ENCODE assay signal across 11 mouse cellular contexts in the genomic region with DNA sequence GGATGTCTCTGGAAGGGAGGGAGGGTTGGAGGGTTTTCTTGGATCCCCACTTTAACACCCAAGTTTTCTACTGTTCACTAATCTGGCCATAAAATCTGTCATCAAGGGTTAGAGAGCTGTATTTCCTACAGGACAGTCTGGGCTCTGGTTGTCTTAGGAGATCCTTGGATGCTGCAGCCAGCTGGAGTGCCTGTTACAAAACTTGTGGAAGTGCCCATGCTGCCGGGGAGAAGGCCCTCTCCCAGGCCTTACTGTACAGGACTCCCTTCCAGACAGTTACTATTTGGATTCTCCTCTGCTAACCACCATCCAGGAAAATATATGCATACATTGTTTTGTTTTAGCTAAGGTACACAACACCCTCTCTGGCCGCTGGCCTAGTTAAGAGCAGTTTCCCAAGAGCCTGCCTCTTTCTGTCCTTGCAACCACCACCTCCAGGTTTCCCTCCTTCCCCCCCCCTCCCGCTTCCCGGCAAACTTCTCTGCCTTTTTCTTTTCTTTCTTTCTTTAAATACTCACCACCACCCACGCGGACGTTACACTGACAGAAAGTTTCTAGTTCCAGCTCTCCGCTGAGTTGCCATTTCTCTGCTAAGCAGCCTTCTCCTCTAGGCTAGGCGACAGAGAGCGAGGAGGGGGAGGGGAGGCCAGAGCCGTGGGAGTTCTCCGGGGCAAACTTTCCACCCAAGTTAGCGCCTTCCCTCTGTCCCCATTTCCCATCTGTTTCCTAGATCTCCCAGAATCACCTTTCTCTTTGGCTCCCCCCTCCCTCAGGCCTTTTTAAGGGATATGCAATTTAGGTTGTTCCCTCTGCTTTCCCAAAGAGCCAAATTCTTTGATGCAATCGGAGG. TPM values are rescaled to one million over a fixed set of nuclear protein-coding genes. Genes with fewer than 3 reads are reported as not detected.
DNase-seq lines count a peak whose midpoint lies in the region; ATAC-seq lines count a peak whose summit lies in the region.
"Had no signal": no experiment of that assay in that cellular context is flagged by ENCODE, and none has a peak within 500 bp of the region (broad histone marks: within the 10 kb centered on the region; RNA-seq: fewer than 3 reads in every experiment).

No protein-coding gene starts in this region.

- peaks cover 27% of the 10 kb centered on the region for H3K4me1 ChIP-seq in lung, embryonic 16.5 days (replicated peaks; ENCODE audit: control insufficient read depth, insufficient read depth, low read length)
- H3K4me1 ChIP-seq in embryonic facial prominence, embryonic 14.5 days (ENCODE audit: control insufficient read depth, insufficient read depth, low read length): no peaks in the 10 kb centered on the region
- peaks cover 71% of the 10 kb centered on the region for H3K4me1 ChIP-seq in kidney, embryonic 15.5 days
- H3K4me1 ChIP-seq in stomach, embryonic 15.5 days: peaks cover 41% of the 10 kb centered on the region

- H3K9ac ChIP-seq in lung, embryonic 16.5 days (ENCODE audit: low read length): peak overlapping the region; percentile 45
- H3K9ac ChIP-seq in embryonic facial prominence, embryonic 14.5 days (ENCODE audit: low read depth, low read length): no peak overlapping the region; the same call in 1 of the 2 replicates
- H3K9ac ChIP-seq in kidney, embryonic 15.5 days: peak overlapping the region; percentile 94
- no peak overlapping the region for H3K9ac ChIP-seq in stomach, embryonic 15.5 days

- H3K9me3 ChIP-seq in lung, embryonic 16.5 days (ENCODE audit: control insufficient read depth, low read length): no peaks in the 10 kb centered on the region
- H3K9me3 ChIP-seq in embryonic facial prominence, embryonic 14.5 days (ENCODE audit: control insufficient read depth, low read length): no peaks in the 10 kb centered on the region
- H3K9me3 ChIP-seq in kidney, embryonic 15.5 days (replicated peaks): no peaks in the 10 kb centered on the region
- no peaks in the 10 kb centered on the region for H3K9me3 ChIP-seq in stomach, embryonic 15.5 days

- H3K27me3 ChIP-seq in lung, embryonic 16.5 days (ENCODE audit: control insufficient read depth, insufficient read depth, low read depth, low read length): peaks cover 21% of the 10 kb centered on the region
- H3K27me3 ChIP-seq in embryonic facial prominence, embryonic 14.5 days (replicated peaks; ENCODE audit: control insufficient read depth, insufficient read depth, low read length): peaks cover 96% of the 10 kb centered on the region
- H3K27me3 ChIP-seq in kidney, embryonic 15.5 days: no peaks in the 10 kb centered on the region
- peaks cover 23% of the 10 kb centered on the region for H3K27me3 ChIP-seq in stomach, embryonic 15.5 days (replicated peaks)

- H3K36me3 ChIP-seq in lung, embryonic 16.5 days (ENCODE audit: control insufficient read depth, insufficient read depth, low read length): no peaks in the 10 kb centered on the region
- no peaks in the 10 kb centered on the region for H3K36me3 ChIP-seq in embryonic facial prominence, embryonic 14.5 days (ENCODE audit: control insufficient read depth, insufficient read depth, low read length)
- H3K36me3 ChIP-seq in kidney, embryonic 15.5 days: peaks cover 16% of the 10 kb centered on the region
- H3K36me3 ChIP-seq in stomach, embryonic 15.5 days: no peaks in the 10 kb centered on the region

- H3K4me2 ChIP-seq in lung, embryonic 16.5 days (ENCODE audit: low read depth, low read length): peak overlapping the region; percentile 47
- peak overlapping the region; percentile 3; the same call in 1 of the 2 replicates for H3K4me2 ChIP-seq in embryonic facial prominence, embryonic 14.5 days (ENCODE audit: low read depth, low read length)
- H3K4me2 ChIP-seq in kidney, embryonic 15.5 days: peak overlapping the region; percentile 49
- H3K4me2 ChIP-seq in stomach, embryonic 15.5 days: peak overlapping the region; percentile 22

- H3K27ac ChIP-seq in lung, embryonic 16.5 days (ENCODE audit: low read length): peak overlapping the region; percentile 87
- H3K27ac ChIP-seq in embryonic facial prominence, embryonic 14.5 days (replicated peaks; ENCODE audit: low read depth, low read length): no peak overlapping the region
- peak overlapping the region; percentile 99 for H3K27ac ChIP-seq in kidney, embryonic 15.5 days
- H3K27ac ChIP-seq in stomach, embryonic 15.5 days: peak overlapping the region; percentile 98

- 21% methylated on average over 14 of the region's 14 CpGs for WGBS in lung, embryonic 16.5 days
- 11% methylated on average over 14 of the region's 14 CpGs for WGBS in embryonic facial prominence, embryonic 14.5 days
- 3% methylated on average over 14 of the region's 14 CpGs for WGBS in kidney, embryonic 15.5 days
- 16% methylated on average over 14 of the region's 14 CpGs for WGBS in stomach, embryonic 15.5 days

- intact Hi-C loops in left cerebral cortex, postnatal 25 days (cut with DNase I): loop anchor here (5.0 kb wide), 3 partner anchors 82 to 342 kb away; a partner anchor contains a TSS

- H3K4me3 ChIP-seq in lung, embryonic 16.5 days (ENCODE audit: low read length): peak overlapping the region; percentile 23
- H3K4me3 ChIP-seq in embryonic facial prominence, embryonic 14.5 days (ENCODE audit: low read depth, low read length): no peak overlapping the region
- peak overlapping the region; percentile 25 for H3K4me3 ChIP-seq in kidney, embryonic 15.5 days (replicated peaks)
- peak overlapping the region; percentile 12; the same call in 1 of the 2 replicates for H3K4me3 ChIP-seq in stomach, embryonic 15.5 days (replicated peaks)

- DNase-seq in lung, postnatal 25 days (ENCODE audit: low spot score): no peak
- DNase-seq in embryonic facial prominence, embryonic 14.5 days (ENCODE audit: low spot score): no peak
- DNase-seq in left cerebral cortex, postnatal 25 days (ENCODE audit: low spot score in 2 of 2): no peak
- DNase-seq in layer of hippocampus, postnatal 10 days (ENCODE audit: low spot score in 2 of 2): no peak
- DNase-seq: cerebellum, adult 8-10 months; layer of hippocampus, postnatal 36 days had no signal

- peak; percentile 29; the same call in 1 of the 2 replicates for ATAC-seq in lung, embryonic 16.5 days (ENCODE audit: low read depth)
- ATAC-seq in embryonic facial prominence, embryonic 14.5 days (ENCODE audit: low read depth): no peak
- ATAC-seq in kidney, embryonic 15.5 days (replicated peaks; ENCODE audit: low FRiP score): no peak; the same call in 1 of the 2 replicates
- ATAC-seq in stomach, embryonic 15.5 days (ENCODE audit: insufficient read depth, low FRiP score, low read depth): no peak
- no peak for ATAC-seq in erythroblast, adult 5-6 weeks (replicated peaks; ENCODE audit: low FRiP score, poor library complexity, severe bottlenecking)
- ATAC-seq: midbrain, embryonic 16.5 days had no signal

RNA-seq across cellular contexts. Expression of a gene that starts 0.6 kb away (rescaled TPM):
- polyA plus RNA-seq in lung, embryonic 16.5 days (2015; fragmentation: Nextera tagmentation; extraction: Ambion mirVana): 20.1 and 24.0 TPM in 2 replicates
- 7.5 and 8.9 TPM in 2 replicates for polyA plus RNA-seq in embryonic facial prominence, embryonic 14.5 days (2014; fragmentation: Nextera tagmentation; extraction: Ambion mirVana)
- 45.7 and 45.9 TPM in 2 replicates for polyA plus RNA-seq in kidney, embryonic 15.5 days (2015; fragmentation: Nextera tagmentation; extraction: Ambion mirVana)
- 20.3 and 21.0 TPM in 2 replicates for polyA plus RNA-seq in stomach, embryonic 15.5 days (2015; fragmentation: Nextera tagmentation; extraction: Ambion mirVana)
- total RNA-seq in left cerebral cortex, postnatal 25 days (2021): not detected
- total RNA-seq in erythroblast, adult 5-6 weeks (2015; ENCODE audit: low replicate concordance): not detected in 2 replicates
- not detected in 2 replicates for total RNA-seq in erythroblast, adult 5-6 weeks (2017; ENCODE audit: low replicate concordance)
- not detected for total RNA-seq in layer of hippocampus, postnatal 10 days (2021)
- total RNA-seq: layer of hippocampus, postnatal 36 days had no signal

RNA-seq across cellular contexts. Expression of a gene that starts 15.8 kb away (rescaled TPM):
- 0.18 TPM in 1 of 2 replicates, not detected in the other for polyA plus RNA-seq in lung, embryonic 16.5 days (2015; fragmentation: Nextera tagmentation; extraction: Ambion mirVana)
- 0.13 TPM in 1 of 2 replicates, not detected in the other for polyA plus RNA-seq in embryonic facial prominence, embryonic 14.5 days (2014; fragmentation: Nextera tagmentation; extraction: Ambion mirVana)
- 0.27 and 0.35 TPM in 2 replicates for polyA plus RNA-seq in kidney, embryonic 15.5 days (2015; fragmentation: Nextera tagmentation; extraction: Ambion mirVana)
- 0.10 TPM in 1 of 2 replicates, not detected in the other for polyA plus RNA-seq in stomach, embryonic 15.5 days (2015; fragmentation: Nextera tagmentation; extraction: Ambion mirVana)
- not detected for total RNA-seq in left cerebral cortex, postnatal 25 days (2021)
- total RNA-seq in erythroblast, adult 5-6 weeks (2015; ENCODE audit: low replicate concordance): not detected in 2 replicates
- not detected in 2 replicates for total RNA-seq in erythroblast, adult 5-6 weeks (2017; ENCODE audit: low replicate concordance)
- total RNA-seq in layer of hippocampus, postnatal 10 days (2021): not detected
- total RNA-seq: layer of hippocampus, postnatal 36 days had no signal
- polyA plus RNA-seq: midbrain, embryonic 16.5 days had no signal

RNA-seq across cellular contexts. Expression of a gene that starts 26.6 kb away (rescaled TPM):
- 2.1 and 2.6 TPM in 2 replicates for polyA plus RNA-seq in lung, embryonic 16.5 days (2015; fragmentation: Nextera tagmentation; extraction: Ambion mirVana)
- polyA plus RNA-seq in embryonic facial prominence, embryonic 14.5 days (2014; fragmentation: Nextera tagmentation; extraction: Ambion mirVana): 0.81 and 1.1 TPM in 2 replicates
- 4.4 and 4.5 TPM in 2 replicates for polyA plus RNA-seq in kidney, embryonic 15.5 days (2015; fragmentation: Nextera tagmentation; extraction: Ambion mirVana)
- 2.5 and 2.7 TPM in 2 replicates for polyA plus RNA-seq in stomach, embryonic 15.5 days (2015; fragmentation: Nextera tagmentation; extraction: Ambion mirVana)
- total RNA-seq in left cerebral cortex, postnatal 25 days (2021): not detected
- not detected in 2 replicates for total RNA-seq in erythroblast, adult 5-6 weeks (2015; ENCODE audit: low replicate concordance)
- total RNA-seq in erythroblast, adult 5-6 weeks (2017; ENCODE audit: low replicate concordance): not detected in 2 replicates
- not detected for total RNA-seq in layer of hippocampus, postnatal 10 days (2021)
- total RNA-seq: layer of hippocampus, postnatal 36 days had no signal
- polyA plus RNA-seq: midbrain, embryonic 16.5 days had no signal

RNA-seq across cellular contexts. Expression of a gene that starts 31.6 kb away (rescaled TPM):
- 3.4 TPM in 2 replicates for polyA plus RNA-seq in lung, embryonic 16.5 days (2015; fragmentation: Nextera tagmentation; extraction: Ambion mirVana)
- 0.62 and 0.70 TPM in 2 replicates for polyA plus RNA-seq in embryonic facial prominence, embryonic 14.5 days (2014; fragmentation: Nextera tagmentation; extraction: Ambion mirVana)
- 6.4 and 7.1 TPM in 2 replicates for polyA plus RNA-seq in kidney, embryonic 15.5 days (2015; fragmentation: Nextera tagmentation; extraction: Ambion mirVana)
- 3.4 and 3.6 TPM in 2 replicates for polyA plus RNA-seq in stomach, embryonic 15.5 days (2015; fragmentation: Nextera tagmentation; extraction: Ambion mirVana)
- not detected for total RNA-seq in left cerebral cortex, postnatal 25 days (2021)
- 0.63 TPM in 1 of 2 replicates, not detected in the other for total RNA-seq in erythroblast, adult 5-6 weeks (2015; ENCODE audit: low replicate concordance)
- 0.56 and 0.77 TPM in 2 replicates for total RNA-seq in erythroblast, adult 5-6 weeks (2017; ENCODE audit: low replicate concordance)
- not detected for total RNA-seq in layer of hippocampus, postnatal 10 days (2021)
- total RNA-seq: layer of hippocampus, postnatal 36 days had no signal
- polyA plus RNA-seq: midbrain, embryonic 16.5 days had no signal

RNA-seq across cellular contexts. Expression of a gene that starts 46.6 kb away (rescaled TPM):
- polyA plus RNA-seq in lung, embryonic 16.5 days (2015; fragmentation: Nextera tagmentation; extraction: Ambion mirVana): 39.2 and 46.6 TPM in 2 replicates
- polyA plus RNA-seq in embryonic facial prominence, embryonic 14.5 days (2014; fragmentation: Nextera tagmentation; extraction: Ambion mirVana): 1.8 and 2.4 TPM in 2 replicates
- polyA plus RNA-seq in kidney, embryonic 15.5 days (2015; fragmentation: Nextera tagmentation; extraction: Ambion mirVana): 18.8 and 20.2 TPM in 2 replicates
- 17.6 and 17.9 TPM in 2 replicates for polyA plus RNA-seq in stomach, embryonic 15.5 days (2015; fragmentation: Nextera tagmentation; extraction: Ambion mirVana)
- total RNA-seq in left cerebral cortex, postnatal 25 days (2021): not detected
- total RNA-seq in erythroblast, adult 5-6 weeks (2015; ENCODE audit: low replicate concordance): not detected in 2 replicates
- total RNA-seq in erythroblast, adult 5-6 weeks (2017; ENCODE audit: low replicate concordance): not detected in 2 replicates
- not detected for total RNA-seq in layer of hippocampus, postnatal 10 days (2021)
- total RNA-seq: layer of hippocampus, postnatal 36 days had no signal
- polyA plus RNA-seq: midbrain, embryonic 16.5 days had no signal

Comparison
In these comparisons a context has a peak if more than half of its experiments do, and no peak if none do; other contexts are left out.
1. H3K9ac ChIP-seq: peak in lung, embryonic 16.5 days (single experiment) and kidney, embryonic 15.5 days (single experiment); none in embryonic facial prominence, embryonic 14.5 days (single experiment) and stomach, embryonic 15.5 days (single experiment).
2. Peak in every context shown above with its lines, with median percentiles within 50 percentile points of each other: H3K4me2 ChIP-seq.